Mouse (Mus musculus) midbrain, embryonic 14.5 days (tissue): ENCODE data around the gene Gli3. TPM values are rescaled to one million over a fixed set of nuclear protein-coding genes. Genes with fewer than 3 reads are reported as not detected.

ENCODE experiments used
- ATAC-seq: fragments of 200-750 bp; cut with Nextera tagmentation; 2 replicates; pipeline ENCODE4 v1.8.0; 2017; ENCODE audit warnings: moderate number of reproducible peaks, moderate library complexity; ENCODE audit not compliant: low FRiP score, low TSS enrichment
- DNase-seq: peaks from one replicate; pipeline ENCODE4 v3.0.0-alpha.2; 2015
- H3K27ac ChIP-seq: fragments of 300-500 bp; sonication (generic); replicated peaks from 2 replicates; pipeline ENCODE4 v1.5.1; 2014; ENCODE audit warnings: mild to moderate bottlenecking, low read depth, low read length, moderate library complexity
- H3K27me3 ChIP-seq: fragments of 300-500 bp; sonication (generic); 2 replicates; pipeline ENCODE4 v1.6.1; 2014; ENCODE audit warnings: low read length, control low read depth, mixed read lengths; ENCODE audit not compliant: control insufficient read depth, insufficient read depth
- H3K36me3 ChIP-seq: fragments of 300-500 bp; sonication (generic); 2 replicates; pipeline ENCODE4 v1.6.1; 2014; ENCODE audit warnings: low read length, control low read depth; ENCODE audit not compliant: control insufficient read depth, insufficient read depth
- H3K4me1 ChIP-seq: fragments of 300-500 bp; sonication (generic); 2 replicates; pipeline ENCODE4 v1.6.1; 2014; ENCODE audit warnings: mild to moderate bottlenecking, antibody characterized with exemption, low read length, control low read depth; ENCODE audit not compliant: control insufficient read depth, insufficient read depth
- H3K4me2 ChIP-seq: fragments of 300-500 bp; sonication (generic); 2 replicates; pipeline ENCODE4 v1.6.1; 2014; ENCODE audit warnings: mild to moderate bottlenecking, low read length, moderate library complexity
- H3K4me3 ChIP-seq: fragments of 300-500 bp; sonication (generic); replicated peaks from 2 replicates; pipeline ENCODE4 v1.5.1; 2014; ENCODE audit warnings: low read depth, low read length
- H3K9ac ChIP-seq: fragments of 300-500 bp; sonication (generic); replicated peaks from 2 replicates; pipeline ENCODE4 v1.6.1; 2014; ENCODE audit warnings: mild to moderate bottlenecking, low read length, moderate library complexity
- H3K9me3 ChIP-seq: fragments of 300-500 bp; sonication (generic); 2 replicates; pipeline ENCODE4 v1.6.1; 2016; ENCODE audit warnings: low read length, control low read depth, mixed read lengths; ENCODE audit not compliant: control insufficient read depth
- WGBS: fragments of 180-500 bp; shearing (Covaris S2); extraction: QIAGEN DNeasy Blood & Tissue Kit; methylation state at CpG from one replicate; pipeline ENCODE4 v1.1.7; 2014; 5-methylcytosine and 5-hydroxymethylcytosine counted together
- polyA plus RNA-seq: library from polyadenylated mRNA; unstranded; fragments of >200 nt; fragmentation: Nextera tagmentation; extraction: Ambion mirVana; gene quantifications from 2 replicates; pipeline ENCODE4 v1.2.1, GENCODE M21; 2014

Gli3 gene
- polyA plus RNA-seq, 1 experiment from 2014 or later, result 14.1 TPM

DNA sequence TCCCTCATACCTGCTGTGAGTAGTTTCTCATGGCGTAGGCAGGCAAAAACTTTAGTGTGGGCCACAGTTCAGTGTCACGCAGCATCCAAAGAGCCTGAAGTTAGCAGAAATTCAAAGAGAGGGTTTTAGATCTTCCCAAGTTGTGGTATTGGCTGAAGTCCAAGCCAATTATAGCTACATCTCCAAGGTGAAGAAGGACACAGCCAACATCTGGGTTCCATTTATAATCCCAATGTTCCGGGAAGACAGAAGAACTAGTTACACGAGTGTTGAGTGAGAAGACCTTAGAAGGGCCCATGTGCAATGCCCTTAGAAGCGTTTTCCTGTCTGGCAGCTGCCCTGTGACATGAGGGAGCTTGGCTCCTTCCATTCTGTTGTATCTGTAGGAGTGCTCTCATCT, 5.2 kb upstream of the Gli3 start:
- no peak overlapping the region for H3K27ac ChIP-seq
- H3K9ac ChIP-seq, result no peak overlapping the region
- WGBS, result 83% methylated on average over 5 of the region's 5 CpGs
- H3K36me3 ChIP-seq, result no peaks in the 10 kb centered on the region
- no peaks in the 10 kb centered on the region for H3K27me3 ChIP-seq
- no peak for ATAC-seq
- DNase-seq, result no peak
- no peak overlapping the region for H3K4me3 ChIP-seq
- no peak overlapping the region for H3K4me2 ChIP-seq
- no peaks in the 10 kb centered on the region for H3K9me3 ChIP-seq
- H3K4me1 ChIP-seq, result no peaks in the 10 kb centered on the region

DNA sequence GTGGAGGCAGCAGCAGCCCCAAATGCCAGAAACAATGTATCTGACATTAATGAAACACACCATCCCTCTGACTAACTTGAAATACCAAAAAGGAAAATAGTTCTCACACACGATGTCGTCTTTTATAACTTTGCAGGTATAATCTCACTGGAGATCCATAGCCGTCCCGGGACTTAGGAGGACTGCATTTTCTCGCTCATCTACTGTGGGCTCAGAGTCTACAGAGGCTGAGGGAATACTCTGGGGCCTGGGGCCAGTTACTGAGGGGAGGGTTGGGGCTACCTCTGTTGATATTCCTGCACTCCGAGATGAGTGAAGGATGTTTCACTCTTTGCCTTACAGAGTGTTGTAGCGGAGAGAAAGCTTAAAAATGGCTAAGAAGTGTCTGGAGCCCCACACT, 1.1 kb upstream of the Gli3 start:
- Histone ChIP-seq H3K27ac (no peak overlapping the region), H3K4me1 (0 out of 2 replicates have a peak, but pooled peaks cover 5% of the 10 kb centered on the region), H3K27me3 (peaks cover 9% of the 10 kb centered on the region; the same call in 1 of the 2 replicates), H3K4me3 (peak overlapping the region; percentile 79; the same call in 1 of the 2 replicates), H3K36me3 (no peaks in the 10 kb centered on the region), H3K4me2 (peak overlapping the region; percentile 80), H3K9me3 (no peaks in the 10 kb centered on the region), H3K9ac (0 out of 2 replicates have a peak overlapping the region, but pooled peaks have one; percentile 20)
- ATAC-seq (no peak), DNase-seq (peak; percentile 24)
- 12% methylated on average over 7 of the region's 7 CpGs for WGBS

DNA sequence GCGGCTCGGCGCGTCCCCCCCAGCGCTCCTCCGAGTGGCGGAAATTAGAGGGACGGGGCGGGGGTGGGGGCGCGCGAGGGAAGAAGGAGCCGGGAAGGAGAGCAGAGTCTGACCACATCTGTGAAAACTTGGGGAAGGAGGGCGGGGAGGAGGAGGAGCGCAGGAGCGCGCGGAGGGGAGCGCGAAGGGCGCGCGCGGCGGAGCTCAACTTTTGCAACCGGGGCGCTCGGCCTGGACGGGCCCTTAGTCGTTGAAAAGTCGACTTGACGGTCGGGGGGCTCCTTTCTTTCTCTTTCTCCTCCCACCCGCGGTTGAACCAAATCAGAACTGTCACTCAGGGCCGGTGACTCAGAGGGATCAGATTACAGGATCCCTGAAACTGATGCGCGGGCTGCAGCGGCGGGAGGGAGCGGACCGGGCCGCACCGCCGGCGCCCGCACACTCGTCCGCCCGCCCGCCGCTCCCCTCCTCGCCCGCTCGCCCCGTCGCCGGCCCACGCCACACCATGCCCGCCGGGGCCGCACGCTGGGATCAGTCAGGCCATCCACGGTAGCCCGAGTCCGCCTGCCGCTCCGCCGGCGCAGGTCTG, 551 bp downstream of the Gli3 start:
- ATAC-seq, result peak; percentile 76
- DNase-seq, result peak; percentile 77

DNA sequence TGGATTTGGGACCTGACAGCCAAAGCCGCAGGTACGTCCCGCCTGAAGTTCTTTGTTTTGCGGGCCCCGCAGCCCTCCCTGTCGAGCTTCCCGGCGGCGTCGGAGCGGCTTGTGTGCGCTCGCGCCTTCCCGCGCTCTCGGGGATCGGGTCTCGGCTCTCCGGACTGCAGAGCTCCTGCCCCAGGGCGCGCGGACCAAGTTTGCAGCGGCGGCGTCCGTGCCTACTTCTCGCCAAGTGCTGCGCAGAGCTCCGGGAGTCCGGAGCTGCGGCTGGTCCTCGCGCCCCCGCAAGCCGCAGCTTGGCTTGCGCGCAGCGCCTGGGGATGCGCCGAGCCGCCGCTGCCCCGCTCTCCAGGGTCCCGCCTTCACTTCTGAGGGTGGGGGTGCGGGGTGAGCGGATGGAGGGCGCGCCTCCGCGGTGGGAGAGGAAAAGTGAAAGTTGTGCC, 1.1 kb downstream of the Gli3 start:
- peak; percentile 4; the same call in 1 of the 2 replicates for ATAC-seq
- Histone ChIP-seq H3K36me3 (no peaks in the 10 kb centered on the region), H3K27ac (peak overlapping the region; percentile 85), H3K27me3 (peaks cover 9% of the 10 kb centered on the region; the same call in 1 of the 2 replicates), H3K4me3 (peak overlapping the region; percentile 79), H3K4me2 (peak overlapping the region; percentile 80), H3K9me3 (no peaks in the 10 kb centered on the region), H3K9ac (peak overlapping the region; percentile 72), H3K4me1 (peaks cover 18% of the 10 kb centered on the region; the same call in 1 of the 2 replicates)
- DNase-seq, result peak; percentile 70
- WGBS, result under 1% methylated on average over 51 of the region's 51 CpGs

More for the DNA sequence above, 551 bp downstream of the Gli3 start:
- peak overlapping the region; percentile 80 for H3K4me2 ChIP-seq
- peaks cover 17% of the 10 kb centered on the region; the same call in 1 of the 2 replicates for H3K4me1 ChIP-seq
- under 1% methylated on average over 70 of the region's 70 CpGs for WGBS
- H3K9ac ChIP-seq, result peak overlapping the region; percentile 72
- no peaks in the 10 kb centered on the region for H3K9me3 ChIP-seq
- H3K27ac ChIP-seq, result peak overlapping the region; percentile 85
- peak overlapping the region; percentile 79 for H3K4me3 ChIP-seq
- H3K36me3 ChIP-seq, result no peaks in the 10 kb centered on the region
- H3K27me3 ChIP-seq, result peaks cover 9% of the 10 kb centered on the region; the same call in 1 of the 2 replicates

DNA sequence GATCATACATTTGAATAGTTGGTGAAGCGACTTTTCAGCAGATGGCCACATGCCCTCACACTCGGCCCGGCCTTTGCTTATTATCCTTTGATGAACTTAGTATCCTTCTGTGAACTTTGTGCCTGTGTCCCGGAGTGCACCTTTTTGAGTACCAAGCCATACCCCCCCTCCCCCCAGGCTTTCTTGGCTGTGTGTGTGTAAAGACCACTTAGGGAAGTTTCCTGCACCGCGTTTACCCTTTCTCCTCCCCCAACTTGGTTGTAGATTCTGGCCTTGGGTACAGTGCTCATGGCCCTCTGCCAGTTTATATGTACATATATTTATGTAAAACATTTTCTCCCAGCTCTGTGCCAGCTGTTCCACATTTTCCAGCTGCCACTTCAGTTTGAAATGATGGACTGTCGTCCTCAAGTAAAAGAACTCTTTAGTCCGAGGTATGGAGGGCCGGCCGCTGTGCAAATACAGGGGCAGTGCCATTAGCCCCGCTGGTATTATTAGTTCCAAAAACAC, 1.8 kb downstream of the Gli3 start:
- peak overlapping the region; percentile 85 for H3K27ac ChIP-seq
- H3K4me1 ChIP-seq, result peaks cover 19% of the 10 kb centered on the region; the same call in 1 of the 2 replicates
- no peaks in the 10 kb centered on the region for H3K9me3 ChIP-seq
- no peak for ATAC-seq
- WGBS, result 2% methylated on average over 11 of the region's 11 CpGs
- no peaks in the 10 kb centered on the region for H3K36me3 ChIP-seq
- peak overlapping the region; percentile 79 for H3K4me3 ChIP-seq
- peak overlapping the region; percentile 80 for H3K4me2 ChIP-seq
- H3K27me3 ChIP-seq, result peaks cover 9% of the 10 kb centered on the region; the same call in 1 of the 2 replicates
- peak; percentile 63 for DNase-seq
- peak overlapping the region; percentile 72 for H3K9ac ChIP-seq

DNA sequence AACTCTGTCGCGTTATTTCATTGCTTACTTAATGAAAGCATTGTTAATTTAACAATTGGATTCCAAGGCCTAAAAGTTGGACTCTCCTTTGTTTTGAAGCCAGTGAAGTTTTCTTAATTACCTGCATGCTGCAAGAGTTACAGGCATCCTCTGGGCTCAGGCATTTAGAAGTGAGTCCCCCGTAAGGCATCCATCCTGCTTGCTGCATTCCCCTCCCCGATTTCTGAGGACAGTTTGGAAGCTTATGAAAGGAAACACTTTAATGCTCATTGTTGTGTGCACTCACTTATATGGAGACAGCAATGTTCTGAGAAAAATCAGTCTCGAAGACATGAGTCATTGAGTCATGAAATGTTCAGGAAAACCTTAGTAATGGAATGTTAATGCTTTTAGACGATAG, 3.5 kb downstream of the Gli3 start:
- 8% methylated on average over 6 of the region's 6 CpGs for WGBS
- peaks cover 9% of the 10 kb centered on the region; the same call in 1 of the 2 replicates for H3K27me3 ChIP-seq
- no peaks in the 10 kb centered on the region for H3K9me3 ChIP-seq
- H3K4me3 ChIP-seq, result peak overlapping the region; percentile 25
- H3K27ac ChIP-seq, result no peak overlapping the region
- peak overlapping the region; percentile 80 for H3K4me2 ChIP-seq
- H3K9ac ChIP-seq, result peak overlapping the region; percentile 21; the same call in 1 of the 2 replicates
- peaks cover 32% of the 10 kb centered on the region for H3K4me1 ChIP-seq
- DNase-seq (no peak), ATAC-seq (no peak)
- H3K36me3 ChIP-seq, result no peaks in the 10 kb centered on the region

DNA sequence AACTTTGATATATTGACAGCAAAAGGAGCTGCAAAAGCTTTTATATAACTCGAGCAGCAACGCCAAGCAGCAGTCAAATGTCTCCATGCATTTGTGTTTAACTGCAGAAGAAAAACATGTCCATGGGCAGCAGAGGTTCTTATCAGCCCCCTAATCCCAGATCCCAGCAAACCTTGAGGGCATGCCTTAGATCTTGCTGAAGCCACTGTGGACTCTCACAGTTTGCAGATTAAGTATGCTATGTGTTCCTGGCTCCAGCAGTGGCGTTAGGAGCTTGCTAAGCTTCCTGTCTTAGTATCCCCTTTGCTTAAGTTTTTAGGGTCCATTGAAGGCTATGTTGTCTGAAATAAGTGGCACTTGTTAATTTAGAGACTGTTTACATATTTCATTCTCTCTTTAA, 4.4 kb downstream of the Gli3 start:
- Histone ChIP-seq H3K4me2 (peak overlapping the region; percentile 80), H3K27me3 (peaks cover 9% of the 10 kb centered on the region; the same call in 1 of the 2 replicates), H3K36me3 (no peaks in the 10 kb centered on the region), H3K27ac (no peak overlapping the region), H3K4me3 (peak overlapping the region; percentile 25), H3K9ac (no peak overlapping the region; the same call in 1 of the 2 replicates), H3K9me3 (no peaks in the 10 kb centered on the region), H3K4me1 (peaks cover 32% of the 10 kb centered on the region)
- DNase-seq (peak; percentile 55), ATAC-seq (no peak)
- 9% methylated on average over 3 of the region's 3 CpGs for WGBS

DNA sequence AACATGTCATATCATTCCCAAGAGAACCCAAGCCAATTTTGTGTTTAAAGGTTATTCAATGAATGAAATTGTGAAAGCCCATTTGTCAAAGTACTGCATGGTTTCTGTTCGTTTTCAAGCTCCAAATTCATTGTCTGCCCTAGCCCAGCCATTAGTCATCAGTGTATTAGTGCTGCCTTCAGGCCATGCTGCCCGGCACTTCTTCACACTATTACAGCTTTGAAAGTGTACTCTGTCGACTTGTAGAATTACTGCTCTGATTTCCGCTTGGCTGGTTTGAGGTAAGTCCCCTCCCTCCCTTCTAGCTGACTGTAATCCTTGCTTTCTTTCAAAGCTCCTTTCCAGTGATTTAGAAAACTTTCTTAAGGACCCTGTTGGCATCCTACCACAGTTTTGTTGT, 5.4 kb downstream of the Gli3 start:
- H3K27ac ChIP-seq, result no peak overlapping the region
- H3K4me2 ChIP-seq, result peak overlapping the region; percentile 80
- H3K27me3 ChIP-seq, result peaks cover 9% of the 10 kb centered on the region; the same call in 1 of the 2 replicates
- no peak overlapping the region for H3K9ac ChIP-seq
- no peak overlapping the region for H3K4me3 ChIP-seq
- no peaks in the 10 kb centered on the region for H3K9me3 ChIP-seq
- DNase-seq (peak; percentile 53), ATAC-seq (no peak)
- no peaks in the 10 kb centered on the region for H3K36me3 ChIP-seq
- H3K4me1 ChIP-seq, result peaks cover 32% of the 10 kb centered on the region
- WGBS, result 11% methylated on average over 4 of the region's 4 CpGs
